Comparison of ENCODE assay signal across 27 mouse cellular contexts in genomic region chr7:50925012-50925398, GRCm38 (mm10).
DNase-seq lines count a peak whose midpoint lies in the region; ATAC-seq and TF ChIP-seq lines count a peak whose summit lies in the region.
"Had no signal": no experiment of that assay in that cellular context is flagged by ENCODE, and none has a peak within 500 bp of the region (broad histone marks: within the 10 kb centered on the region; RNA-seq: fewer than 3 reads in every experiment).

No protein-coding gene starts in this region.

- WGBS in forebrain, embryonic 11.5 days: 79% methylated on average over 4 of the region's 4 CpGs
- 58% methylated on average over 4 of the region's 4 CpGs for WGBS in forebrain, embryonic 15.5 days
- WGBS in midbrain, embryonic 11.5 days: 83% methylated on average over 4 of the region's 4 CpGs
- 84% methylated on average over 4 of the region's 4 CpGs for WGBS in midbrain, embryonic 10.5 days
- WGBS in midbrain, embryonic 13.5 days: 61% methylated on average over 4 of the region's 4 CpGs

- no peak overlapping the region for H3K9ac ChIP-seq in forebrain, embryonic 11.5 days (ENCODE audit: low read length)
- no peak overlapping the region for H3K9ac ChIP-seq in forebrain, embryonic 15.5 days (replicated peaks)
- no peak overlapping the region for H3K9ac ChIP-seq in midbrain, embryonic 11.5 days (ENCODE audit: low read length)
- H3K9ac ChIP-seq in midbrain, embryonic 13.5 days (replicated peaks): no peak overlapping the region
- H3K9ac ChIP-seq: limb, embryonic 12.5 days; lung, embryonic 15.5 days had no signal

- no peaks in the 10 kb centered on the region for H3K9me3 ChIP-seq in forebrain, embryonic 11.5 days (ENCODE audit: control insufficient read depth, low read length)
- no peaks in the 10 kb centered on the region for H3K9me3 ChIP-seq in forebrain, embryonic 15.5 days
- H3K9me3 ChIP-seq in midbrain, embryonic 11.5 days (ENCODE audit: control insufficient read depth, low read length): no peaks in the 10 kb centered on the region
- H3K9me3 ChIP-seq in midbrain, embryonic 10.5 days (replicated peaks): 0 out of 2 replicates have a peak, but pooled peaks cover 4% of the 10 kb centered on the region
- H3K9me3 ChIP-seq in midbrain, embryonic 13.5 days: no peaks in the 10 kb centered on the region
- H3K9me3 ChIP-seq: hindbrain, embryonic 10.5 days; limb, embryonic 12.5 days; lung, embryonic 15.5 days had no signal

- no peak for DNase-seq in forebrain, embryonic 11.5 days (ENCODE audit: low spot score)
- no peak for DNase-seq in midbrain, embryonic 11.5 days (ENCODE audit: low spot score, missing footprints)
- no peak for DNase-seq in midbrain, embryonic 10.5 days (ENCODE audit: low spot score)
- peak; percentile 21 for DNase-seq in brain, embryonic 14.5 days (ENCODE audit: low read depth)
- no peak for DNase-seq in B cell, adult 2 months
- no peak for DNase-seq in kidney, postnatal 4 days
- DNase-seq: adrenal gland, adult 8-10 months; cerebellum, adult 8-10 months; cerebellum, postnatal 25 days; gastrocnemius, adult 2 months; gastrocnemius, postnatal 36 days; heart, postnatal 14 days; kidney, adult 9 months; kidney, postnatal 10 days; right cerebral cortex, adult 18-20 months; spleen, adult 18-20 months; thymus, postnatal 25 days had no signal

- no peaks in the 10 kb centered on the region; the same call in 1 of the 2 replicates for H3K4me1 ChIP-seq in forebrain, embryonic 11.5 days (replicated peaks; ENCODE audit: control insufficient read depth, insufficient read depth, low read length)
- peaks cover 14% of the 10 kb centered on the region for H3K4me1 ChIP-seq in forebrain, embryonic 15.5 days
- H3K4me1 ChIP-seq in midbrain, embryonic 11.5 days (ENCODE audit: control insufficient read depth, insufficient read depth, low read length): no peaks in the 10 kb centered on the region
- peaks cover 6% of the 10 kb centered on the region; the same call in 1 of the 2 replicates for H3K4me1 ChIP-seq in midbrain, embryonic 10.5 days
- peaks cover 16% of the 10 kb centered on the region for H3K4me1 ChIP-seq in midbrain, embryonic 13.5 days (replicated peaks)
- H3K4me1 ChIP-seq: limb, embryonic 12.5 days; lung, embryonic 15.5 days; megakaryocyte, embryonic 14.5 days had no signal

- no peak overlapping the region for H3K4me2 ChIP-seq in forebrain, embryonic 11.5 days (ENCODE audit: low read depth, low read length, severe bottlenecking)
- H3K4me2 ChIP-seq in forebrain, embryonic 15.5 days (replicated peaks): no peak overlapping the region
- H3K4me2 ChIP-seq in midbrain, embryonic 11.5 days: no peak overlapping the region
- H3K4me2 ChIP-seq in midbrain, embryonic 13.5 days (replicated peaks): no peak overlapping the region
- H3K4me2 ChIP-seq: limb, embryonic 12.5 days; lung, embryonic 15.5 days had no signal

- ATAC-seq in forebrain, embryonic 11.5 days (replicated peaks; ENCODE audit: low FRiP score): peak; percentile 61; the same call in 1 of the 2 replicates
- no peak for ATAC-seq in forebrain, embryonic 15.5 days (replicated peaks)
- ATAC-seq in midbrain, embryonic 11.5 days (ENCODE audit: low FRiP score): peak; percentile 22; the same call in 1 of the 2 replicates
- ATAC-seq in midbrain, embryonic 13.5 days: peak; percentile 69
- ATAC-seq: intestine, postnatal 0 days had no signal

- TF ChIP-seq POLR2A in brain, embryonic 14.5 days (IDR thresholded peaks at IDR 0.05; ENCODE audit: borderline replicate concordance, extremely low read depth, insufficient read depth, insufficient read length, poor library complexity, severe bottlenecking): no peak

- no peak for TF ChIP-seq CTCF in brain, embryonic 14.5 days (IDR thresholded peaks at IDR 0.05; ENCODE audit: borderline replicate concordance, extremely low read depth, insufficient read depth, insufficient read length)

- H3K27me3 ChIP-seq in forebrain, embryonic 11.5 days (ENCODE audit: control insufficient read depth, insufficient read depth, low read length): no peaks in the 10 kb centered on the region
- no peaks in the 10 kb centered on the region for H3K27me3 ChIP-seq in forebrain, embryonic 15.5 days
- H3K27me3 ChIP-seq in midbrain, embryonic 11.5 days (ENCODE audit: control insufficient read depth, insufficient read depth, low read length): no peaks in the 10 kb centered on the region
- no peaks in the 10 kb centered on the region for H3K27me3 ChIP-seq in midbrain, embryonic 10.5 days (ENCODE audit: low read depth, poor library complexity, severe bottlenecking)
- H3K27me3 ChIP-seq in midbrain, embryonic 13.5 days: no peaks in the 10 kb centered on the region
- H3K27me3 ChIP-seq: limb, embryonic 12.5 days; lung, embryonic 15.5 days; megakaryocyte, embryonic 14.5 days had no signal

- no peak overlapping the region for H3K4me3 ChIP-seq in forebrain, embryonic 11.5 days (ENCODE audit: low read depth, low read length)
- no peak overlapping the region for H3K4me3 ChIP-seq in forebrain, embryonic 15.5 days
- H3K4me3 ChIP-seq in midbrain, embryonic 11.5 days (ENCODE audit: low read depth, low read length): no peak overlapping the region
- no peak overlapping the region for H3K4me3 ChIP-seq in midbrain, embryonic 10.5 days
- no peak overlapping the region for H3K4me3 ChIP-seq in midbrain, embryonic 13.5 days (replicated peaks)
- H3K4me3 ChIP-seq: gastrocnemius, adult 2 months; hindbrain, embryonic 10.5 days; layer of hippocampus, adult 2 months; left cerebral cortex, adult 2 months; limb, embryonic 12.5 days; lung, embryonic 15.5 days; megakaryocyte, embryonic 14.5 days had no signal

- no peaks in the 10 kb centered on the region for H3K36me3 ChIP-seq in forebrain, embryonic 11.5 days (ENCODE audit: control insufficient read depth, insufficient read depth, low read length)
- no peaks in the 10 kb centered on the region for H3K36me3 ChIP-seq in forebrain, embryonic 15.5 days
- no peaks in the 10 kb centered on the region for H3K36me3 ChIP-seq in midbrain, embryonic 11.5 days (ENCODE audit: control insufficient read depth, insufficient read depth, low read length)
- H3K36me3 ChIP-seq in midbrain, embryonic 10.5 days: no peaks in the 10 kb centered on the region
- no peaks in the 10 kb centered on the region for H3K36me3 ChIP-seq in midbrain, embryonic 13.5 days
- H3K36me3 ChIP-seq: G1E; hindbrain, embryonic 10.5 days; limb, embryonic 12.5 days; lung, embryonic 15.5 days had no signal

- H3K27ac ChIP-seq in forebrain, embryonic 11.5 days (ENCODE audit: low read depth, low read length): no peak overlapping the region
- H3K27ac ChIP-seq in forebrain, embryonic 15.5 days (replicated peaks): no peak overlapping the region
- H3K27ac ChIP-seq in midbrain, embryonic 11.5 days (ENCODE audit: low read depth, low read length): no peak overlapping the region
- no peak overlapping the region for H3K27ac ChIP-seq in midbrain, embryonic 10.5 days (replicated peaks)
- H3K27ac ChIP-seq in midbrain, embryonic 13.5 days: no peak overlapping the region
- H3K27ac ChIP-seq: gastrocnemius, adult 2 months; hindbrain, embryonic 10.5 days; layer of hippocampus, adult 2 months; left cerebral cortex, adult 2 months; limb, embryonic 12.5 days; lung, embryonic 15.5 days had no signal
